Mouse (Mus musculus) ovary, postnatal 36 days (tissue): ENCODE measurements around the gene Gm17455.

ENCODE experiments used
- DNase-seq: peaks from one replicate; pipeline ENCODE4 v3.0.0; 2022; ENCODE audit warnings: low spot score, mixed read lengths

Gene Gm17455

DNA sequence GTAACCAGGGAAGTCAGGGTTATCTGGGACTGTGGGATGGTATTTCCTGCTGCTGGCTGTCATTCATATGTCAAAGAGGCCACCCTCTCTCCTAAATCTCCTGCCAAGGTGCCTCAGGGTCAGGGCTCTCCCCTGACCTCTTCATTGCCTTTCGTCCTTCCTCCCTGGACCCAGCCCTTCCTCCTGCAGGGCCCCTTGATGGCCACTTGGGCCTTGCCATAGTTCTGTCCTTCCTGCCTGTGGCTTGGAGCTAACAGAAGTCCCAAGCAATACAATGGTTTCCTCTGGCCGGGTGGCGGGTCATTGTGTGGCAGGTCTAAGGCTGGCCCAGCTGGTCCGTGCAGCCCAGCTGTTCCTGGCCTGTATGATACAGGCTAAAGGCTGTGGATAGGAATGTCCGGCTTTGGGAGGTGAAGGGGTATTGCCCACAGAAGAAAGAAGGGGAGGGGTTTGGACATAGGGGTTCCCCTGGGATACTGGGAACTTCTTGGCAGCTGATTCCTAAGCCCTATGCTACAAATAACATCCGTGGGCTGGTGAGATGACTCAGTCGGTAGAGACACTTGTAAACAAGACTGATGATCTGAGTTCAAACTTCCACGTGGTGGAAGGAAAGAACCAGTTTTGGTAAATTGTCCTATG is 25.5 kb upstream of the Gm17455 start:
- no peak for DNase-seq

DNA sequence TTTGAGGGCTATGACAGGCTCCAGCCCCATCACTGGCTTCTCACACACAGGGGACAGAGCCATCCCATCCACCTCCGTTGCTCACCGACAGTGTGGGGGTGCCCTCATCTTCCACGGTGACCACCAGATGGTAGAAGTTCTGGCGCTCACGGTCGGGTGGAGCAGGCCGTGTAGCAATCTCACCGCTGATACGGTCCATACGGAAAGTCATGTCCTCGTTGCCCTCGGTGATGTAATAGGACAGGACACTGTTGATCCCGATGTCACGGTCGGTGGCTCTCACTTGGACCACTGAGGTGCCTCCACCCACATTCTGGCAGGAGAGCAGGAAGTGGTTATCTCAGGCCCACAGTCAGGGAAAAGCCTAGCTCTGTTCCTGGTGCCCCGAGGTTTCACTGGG is 22.8 kb upstream of the Gm17455 start:
- DNase-seq: no peak

- DNase-seq: no peak
These were observed 20.0 kb upstream of the Gm17455 start for GRCm38 (mm10) chr10:60379419-60379957.

GRCm38 (mm10) chr10:60380229-60380628 is 19.3 kb upstream of the Gm17455 start:
- no peak for DNase-seq

GRCm38 (mm10) chr10:60381142-60381925 is 18.2 kb upstream of the Gm17455 start:
- DNase-seq: no peak

DNA sequence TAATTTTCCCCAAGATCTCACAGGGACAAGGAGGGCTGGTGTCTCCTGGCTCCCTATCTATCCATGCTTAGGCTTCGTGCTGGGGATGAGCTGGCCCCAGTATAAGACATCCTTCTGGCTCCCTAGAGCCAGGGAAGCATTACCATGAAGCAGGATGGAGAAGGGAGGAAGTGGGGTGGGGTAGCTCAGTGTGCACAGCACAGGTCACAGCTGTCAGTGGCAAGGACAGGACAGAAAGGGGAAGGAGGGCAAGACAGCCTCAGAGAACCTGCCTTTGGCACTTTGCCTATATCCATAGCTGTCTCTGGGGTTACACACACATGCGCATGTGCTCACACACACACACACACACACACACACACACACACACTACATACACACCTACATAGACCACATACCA is 11.2 kb upstream of the Gm17455 start:
- no peak for DNase-seq

- DNase-seq: no peak
These were observed 10.1 kb upstream of the Gm17455 start for GRCm38 (mm10) chr10:60389447-60389865.

DNA sequence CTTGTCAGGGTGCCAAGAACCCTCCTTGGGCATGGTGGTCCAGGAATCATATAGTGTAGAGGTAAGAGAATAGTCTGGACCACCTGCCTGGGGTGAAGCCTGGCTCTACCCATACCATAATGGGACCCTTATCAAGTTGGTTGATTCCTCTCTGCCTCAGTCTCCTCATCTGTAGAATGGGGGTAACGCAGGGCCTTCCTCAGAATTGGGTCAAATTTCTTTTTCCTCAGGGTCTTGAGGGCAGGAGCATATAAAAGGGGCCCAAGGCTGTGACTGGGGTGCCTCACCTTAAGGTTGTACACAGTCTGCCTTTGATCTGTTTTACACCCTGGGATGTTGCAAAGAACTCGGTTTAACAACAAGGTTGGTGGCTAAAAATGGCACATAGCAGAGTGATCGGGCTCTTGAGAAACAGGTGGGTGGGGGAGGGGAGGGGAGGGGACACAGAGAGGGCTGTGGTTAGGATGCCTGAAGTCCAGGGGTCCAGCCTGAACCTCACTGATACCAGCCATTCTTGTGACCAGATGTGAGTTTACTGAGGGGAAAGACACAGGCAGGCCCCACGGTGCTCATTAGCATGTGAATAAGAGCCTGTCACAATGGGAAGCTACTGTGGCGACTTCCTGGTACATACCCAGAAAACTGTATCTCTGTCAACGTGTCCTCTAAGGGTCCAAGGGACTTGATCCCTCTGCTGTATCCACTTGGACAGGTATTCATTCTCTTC is 9.2 kb upstream of the Gm17455 start:
- no peak for DNase-seq

- DNase-seq: no peak
These were observed 8.6 kb upstream of the Gm17455 start for GRCm38 (mm10) chr10:60390904-60391420.

DNA sequence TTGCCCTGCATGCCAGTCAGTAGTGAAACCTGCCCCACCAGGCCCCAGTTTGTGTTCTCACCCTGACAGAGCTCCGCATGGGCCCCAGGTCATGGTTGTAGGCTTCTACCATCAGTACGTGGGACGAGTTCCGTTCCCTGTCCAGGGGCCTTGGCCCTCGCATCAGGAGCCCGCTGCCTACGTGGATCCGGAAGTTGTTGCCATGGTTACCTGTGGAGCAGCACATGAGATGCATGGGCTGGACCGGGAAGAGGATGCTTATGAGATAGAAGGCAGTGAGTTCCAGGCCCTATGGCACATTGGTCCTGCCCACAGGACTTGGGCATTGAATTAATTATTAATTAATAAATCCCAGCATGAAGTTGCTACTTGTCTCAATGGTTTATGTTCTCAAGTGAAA is 7.9 kb upstream of the Gm17455 start:
- no peak for DNase-seq

GRCm38 (mm10) chr10:60394936-60395335 is 4.6 kb upstream of the Gm17455 start:
- DNase-seq: no peak

DNA sequence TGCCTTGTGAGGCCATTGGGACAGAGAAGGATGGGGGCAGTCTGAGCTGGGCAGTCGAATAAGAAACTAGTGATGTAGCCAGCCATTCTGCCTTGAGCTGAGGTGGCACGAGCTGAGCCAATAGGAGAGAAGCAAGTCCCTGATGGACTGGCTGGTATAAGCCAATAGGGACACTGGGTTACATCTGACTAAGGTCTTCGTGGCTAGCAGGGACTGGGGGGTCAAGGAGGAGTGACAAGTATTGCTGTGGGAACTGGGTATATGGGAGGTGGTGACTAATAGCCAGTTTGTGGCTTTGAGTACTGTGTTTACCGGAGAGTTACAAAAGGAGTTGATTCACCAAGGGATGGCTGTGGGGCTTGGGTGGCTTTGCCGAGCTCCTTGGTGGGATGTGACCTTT is 3.9 kb upstream of the Gm17455 start:
- DNase-seq: no peak

DNA sequence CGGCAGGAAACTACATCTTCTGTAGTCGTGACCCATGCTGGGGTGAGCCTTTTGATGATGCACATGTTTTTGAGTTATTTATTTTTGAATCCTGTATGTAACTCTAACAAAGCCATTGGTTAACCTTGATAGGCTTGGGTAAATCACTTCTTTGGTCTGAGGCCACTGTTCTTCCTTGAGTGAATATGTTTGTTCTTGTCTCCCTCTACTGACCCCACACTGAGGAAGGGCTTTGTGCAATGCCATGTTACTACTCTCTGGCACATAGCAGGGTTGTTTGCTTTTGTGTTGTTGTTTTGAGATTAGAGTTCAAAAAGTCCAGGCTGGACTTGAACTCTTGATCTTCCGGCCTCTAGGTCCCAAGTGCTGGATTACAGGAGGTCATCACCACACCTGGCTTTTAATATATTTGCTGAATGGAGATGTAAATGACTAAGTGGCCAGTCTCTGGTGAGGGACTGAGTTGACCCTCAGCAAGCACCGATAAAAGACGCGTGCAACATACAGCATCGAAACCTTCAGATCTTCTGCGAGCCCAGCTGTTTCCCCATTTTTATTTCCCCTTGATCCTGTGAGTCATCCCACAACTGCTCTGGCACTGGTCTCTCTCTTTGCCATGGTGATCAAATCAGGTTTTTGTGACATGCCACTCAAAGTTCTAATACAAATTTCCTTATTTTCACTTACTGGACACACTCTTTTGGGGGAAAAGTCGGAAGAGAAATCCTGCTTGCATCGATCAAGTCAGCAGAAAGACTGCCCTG is 1.3 kb upstream of the Gm17455 start:
- no peak for DNase-seq

GRCm38 (mm10) chr10:60400507-60401295 is 1.2 kb downstream of the Gm17455 start:
- DNase-seq: no peak

- peak; percentile 16 for DNase-seq
These were observed 6.1 kb downstream of the Gm17455 start for GRCm38 (mm10) chr10:60405460-60406177.

DNA sequence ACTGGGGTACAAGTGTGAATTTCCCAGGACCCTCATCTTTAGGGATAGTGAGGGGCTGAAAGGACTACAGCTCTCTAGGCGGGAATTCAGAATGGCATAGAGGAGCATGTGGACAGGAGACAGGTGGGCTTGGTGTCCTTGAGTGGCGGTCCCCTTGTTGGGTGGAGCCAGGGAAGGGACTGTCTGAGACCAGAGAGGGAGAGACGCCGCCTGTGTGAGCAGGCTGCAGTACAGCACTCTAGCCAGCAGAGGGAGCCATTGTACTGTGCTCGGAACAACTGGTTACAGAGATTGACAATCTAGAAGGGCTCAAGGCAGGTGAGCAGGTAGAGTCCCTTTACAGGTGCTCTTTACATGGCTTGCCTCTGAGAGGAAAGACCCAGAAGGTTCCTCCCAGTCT is 8.3 kb downstream of the Gm17455 start:
- DNase-seq: peak; percentile 61

DNA sequence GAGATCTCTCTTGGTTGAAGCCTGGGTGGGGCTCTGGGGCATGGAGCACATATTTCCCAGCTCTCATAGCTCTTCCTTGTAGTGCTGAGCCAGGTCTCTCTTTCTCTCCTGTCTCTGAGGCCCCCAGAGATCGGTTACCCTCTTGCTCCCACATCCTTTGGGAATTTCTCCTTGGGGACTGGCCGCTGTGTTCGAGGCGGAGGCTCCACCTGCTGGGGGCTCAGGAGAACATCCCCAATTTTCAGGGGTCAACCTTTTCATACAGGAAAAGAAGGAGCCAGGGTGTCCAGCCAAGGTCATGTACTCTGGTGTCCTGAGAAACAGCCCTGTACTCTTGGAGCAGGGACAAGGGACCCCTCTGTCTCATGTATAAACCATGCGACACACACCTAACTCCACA is 12.3 kb downstream of the Gm17455 start:
- DNase-seq: no peak

- no peak for DNase-seq
These were observed 14.2 kb downstream of the Gm17455 start for GRCm38 (mm10) chr10:60413756-60414155.

GRCm38 (mm10) chr10:60417041-60417440 is 17.5 kb downstream of the Gm17455 start:
- no peak for DNase-seq

- DNase-seq: peak; percentile 69
These were observed 18.6 kb downstream of the Gm17455 start for GRCm38 (mm10) chr10:60418137-60418536.
